Mouse (Mus musculus): ENCODE measurements around the gene Sytl3.
A peak's percentile ranks its signal among the peaks of the same experiment; 100 is the strongest.
"Not testable (repeated sequence)": the region's sequence is repeated elsewhere in the genome, so short reads cannot be mapped to it uniquely, and the experiment has no call there.

Sytl3 gene

GRCm38 (mm10) chr17:6691596-6691995 is 32.7 kb downstream of the Sytl3 start:
- peak; percentile 76 to 88 for DNase-seq (ENCODE audit: low spot score in 2 of 2)

DNA sequence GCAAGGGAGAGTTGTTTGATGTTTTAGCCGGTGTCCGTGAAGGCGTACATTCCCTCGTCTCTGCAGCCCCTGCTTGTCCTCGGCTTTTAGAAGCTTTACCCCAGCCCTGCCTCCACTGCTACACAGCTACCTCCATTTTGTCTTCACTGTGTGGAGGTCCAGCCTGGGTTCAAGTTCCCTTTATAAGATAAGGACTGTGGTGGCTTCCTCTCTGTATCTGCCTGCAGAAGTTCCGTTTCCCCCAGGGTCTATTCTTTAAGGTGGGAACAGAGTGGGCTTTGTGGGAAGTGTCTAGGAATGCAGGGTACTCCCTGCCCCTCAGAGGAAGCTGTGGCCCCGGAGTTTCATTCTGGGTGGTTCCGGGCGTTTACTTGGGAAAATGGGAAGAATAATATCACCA is 36.8 kb downstream of the Sytl3 start:
- not testable (repeated sequence) for DNase-seq (ENCODE audit: low spot score in 2 of 2)

GRCm38 (mm10) chr17:6696521-6696920 is 37.6 kb downstream of the Sytl3 start:
- not testable (repeated sequence) for DNase-seq (ENCODE audit: low spot score in 2 of 2)

DNA sequence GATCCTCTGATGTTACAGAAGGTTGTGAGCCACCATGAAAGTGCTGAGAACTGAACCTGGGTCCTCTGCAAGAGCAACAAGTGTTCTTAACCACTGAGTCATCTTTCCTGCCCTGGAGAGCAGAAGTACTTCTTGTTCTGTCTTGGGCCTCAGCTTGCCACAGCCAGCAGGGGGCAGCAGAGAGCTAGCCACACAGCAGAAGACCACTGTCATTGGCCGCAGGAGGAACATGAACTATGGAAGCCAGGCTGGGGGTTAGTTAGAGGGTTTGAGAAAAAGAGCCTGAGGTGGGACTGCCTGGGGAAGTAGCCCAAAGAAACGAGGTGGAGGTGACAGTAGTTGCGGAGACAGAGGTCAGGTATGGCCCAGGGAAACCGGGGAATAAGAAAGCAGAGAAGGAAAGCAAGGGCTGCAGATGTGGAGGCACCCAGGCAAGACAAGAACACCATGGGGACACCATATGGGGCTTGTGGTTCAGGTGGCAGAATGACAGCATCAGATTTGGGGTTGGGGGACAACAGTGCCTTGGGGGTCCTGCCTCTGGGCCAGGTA is 38.4 kb downstream of the Sytl3 start:
- peak in 1 of 2 experiments; percentile 50 for DNase-seq (ENCODE audit: low spot score in 2 of 2)

- not testable (repeated sequence) for DNase-seq (ENCODE audit: low spot score in 2 of 2)
Measured at GRCm38 (mm10) chr17:6699502-6699901, 40.6 kb downstream of the Sytl3 start.

DNA sequence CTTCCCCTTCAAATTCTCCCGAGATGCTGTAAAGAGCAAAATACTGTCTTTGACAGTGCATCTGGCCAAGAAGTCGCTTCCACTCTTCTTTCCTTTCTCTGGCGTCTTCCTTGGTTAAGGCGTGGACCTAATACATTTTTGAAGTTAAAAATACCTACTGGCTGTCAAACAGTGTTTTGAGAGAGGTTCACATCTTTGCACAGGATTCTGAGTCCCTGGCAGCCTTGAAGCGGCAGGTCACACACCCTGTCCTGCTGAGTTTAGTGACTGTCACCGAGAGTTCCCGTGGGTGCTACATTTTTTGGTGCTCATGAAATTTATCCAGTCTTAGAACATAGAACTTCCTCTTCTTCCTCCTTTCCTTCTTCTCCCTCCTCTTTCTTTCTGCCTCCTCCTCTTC is 41.2 kb downstream of the Sytl3 start:
- not testable (repeated sequence) for DNase-seq (ENCODE audit: low spot score in 2 of 2)

- not testable (repeated sequence) for DNase-seq (ENCODE audit: low spot score in 2 of 2)
Measured at GRCm38 (mm10) chr17:6702625-6703221, 43.8 kb downstream of the Sytl3 start.

GRCm38 (mm10) chr17:6703381-6704270 is 44.7 kb downstream of the Sytl3 start:
- not testable (repeated sequence) for DNase-seq (ENCODE audit: low spot score in 2 of 2)

GRCm38 (mm10) chr17:6706448-6706847 is 47.6 kb downstream of the Sytl3 start:
- DNase-seq (ENCODE audit: low spot score in 2 of 2) = not testable (repeated sequence)

- DNase-seq (ENCODE audit: low spot score in 2 of 2) = not testable (repeated sequence)
Measured at GRCm38 (mm10) chr17:6707422-6707821, 48.5 kb downstream of the Sytl3 start.

GRCm38 (mm10) chr17:6708194-6708593 is 49.3 kb downstream of the Sytl3 start:
- not testable (repeated sequence) for DNase-seq (ENCODE audit: low spot score in 2 of 2)

GRCm38 (mm10) chr17:6713483-6713882 is 54.6 kb downstream of the Sytl3 start:
- not testable (repeated sequence) for DNase-seq (ENCODE audit: low spot score in 2 of 2)

DNA sequence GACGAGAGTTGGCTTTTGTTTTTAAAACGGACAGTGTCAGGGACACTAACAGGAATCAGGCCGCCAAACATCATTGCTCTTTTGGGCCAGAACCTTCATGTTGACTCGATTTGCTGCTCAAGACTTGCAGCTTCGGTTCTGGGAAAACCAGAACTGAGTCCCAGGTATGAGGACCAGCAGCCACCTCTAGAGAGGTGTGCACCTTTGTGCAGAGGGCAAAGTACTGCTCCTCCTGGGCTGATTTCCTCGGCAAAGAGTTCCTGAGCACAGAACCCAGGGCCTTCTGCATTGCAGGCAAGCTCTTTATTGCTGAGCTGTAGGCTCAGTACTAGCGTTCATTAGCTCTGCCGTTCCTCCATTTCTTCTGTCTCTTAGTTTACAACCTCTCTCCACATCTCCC is 55.1 kb downstream of the Sytl3 start:
- DNase-seq (ENCODE audit: low spot score in 2 of 2) = not testable (repeated sequence)

DNA sequence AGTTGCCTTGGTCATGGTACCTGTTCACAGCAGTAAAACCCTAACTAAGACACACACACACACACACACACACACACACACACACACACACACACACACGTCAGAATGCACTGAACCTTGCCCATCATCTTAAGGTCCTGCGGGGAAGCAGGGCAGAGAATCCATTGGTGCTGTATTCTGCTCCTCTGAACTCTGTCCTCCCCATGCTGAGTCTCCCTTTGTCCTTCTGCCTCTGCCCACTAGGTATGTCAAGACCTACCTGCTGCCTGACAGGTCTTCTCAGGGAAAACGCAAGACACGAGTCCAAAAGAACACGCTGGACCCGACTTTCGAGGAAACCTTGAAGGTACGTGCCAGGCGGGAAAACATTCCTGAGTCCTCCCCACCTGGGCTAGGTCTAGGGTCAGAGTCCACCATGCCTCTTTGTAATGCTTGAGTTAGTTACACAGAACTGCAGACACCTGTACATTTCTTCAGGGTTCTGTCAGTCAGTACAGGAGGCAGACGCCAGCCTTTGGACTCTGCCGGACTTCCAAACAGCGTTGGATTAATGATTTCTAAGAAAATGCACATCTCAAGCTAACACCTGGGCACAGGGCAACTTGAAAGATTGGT is 69.2 kb downstream of the Sytl3 start:
- DNase-seq (ENCODE audit: low spot score in 2 of 2) = no peak

- DNase-seq (ENCODE audit: low spot score in 2 of 2) = no peak
Measured at GRCm38 (mm10) chr17:6729244-6729742, 70.4 kb downstream of the Sytl3 start.

DNA sequence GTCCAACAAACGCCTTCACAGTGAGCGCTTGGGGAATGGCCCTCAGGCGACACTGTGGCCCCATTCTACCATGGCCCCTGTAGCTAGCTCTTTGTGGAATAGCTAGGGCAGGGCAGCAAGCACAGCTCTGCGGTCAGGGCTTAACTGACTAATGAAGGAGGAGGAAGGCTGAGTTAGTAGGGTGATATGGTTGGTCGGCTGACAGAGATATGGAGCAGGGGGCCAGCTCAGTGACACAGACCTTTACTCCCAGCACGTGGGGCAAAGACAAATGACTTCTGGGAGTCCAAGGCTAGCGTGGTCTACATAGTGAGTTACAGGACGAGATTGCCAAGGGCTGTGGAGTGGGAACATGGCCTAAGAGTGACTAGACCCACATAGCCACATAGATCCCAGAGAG is 72.2 kb downstream of the Sytl3 start:
- no peak for DNase-seq (ENCODE audit: low spot score in 2 of 2)

DNA sequence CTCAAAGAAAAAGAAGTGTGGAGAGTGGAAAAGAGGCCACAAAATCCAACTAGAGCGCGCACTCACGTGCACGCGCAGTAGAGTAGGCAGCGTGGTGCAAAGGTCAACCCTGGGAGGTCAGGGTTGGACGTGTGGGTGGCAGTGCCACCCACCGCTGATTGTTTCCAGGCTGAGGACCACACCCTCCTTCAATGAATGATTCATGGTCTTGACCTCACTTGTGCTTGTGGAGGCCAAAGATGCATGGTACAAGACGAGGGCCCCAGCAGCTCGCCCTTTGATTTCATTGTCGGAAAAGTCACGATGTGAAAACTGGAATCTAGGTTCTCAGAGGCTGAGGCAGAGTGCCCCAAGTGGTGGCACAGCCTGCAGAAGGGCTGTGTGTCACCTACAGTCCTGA is 72.7 kb downstream of the Sytl3 start:
- DNase-seq (ENCODE audit: low spot score in 2 of 2) = no peak

DNA sequence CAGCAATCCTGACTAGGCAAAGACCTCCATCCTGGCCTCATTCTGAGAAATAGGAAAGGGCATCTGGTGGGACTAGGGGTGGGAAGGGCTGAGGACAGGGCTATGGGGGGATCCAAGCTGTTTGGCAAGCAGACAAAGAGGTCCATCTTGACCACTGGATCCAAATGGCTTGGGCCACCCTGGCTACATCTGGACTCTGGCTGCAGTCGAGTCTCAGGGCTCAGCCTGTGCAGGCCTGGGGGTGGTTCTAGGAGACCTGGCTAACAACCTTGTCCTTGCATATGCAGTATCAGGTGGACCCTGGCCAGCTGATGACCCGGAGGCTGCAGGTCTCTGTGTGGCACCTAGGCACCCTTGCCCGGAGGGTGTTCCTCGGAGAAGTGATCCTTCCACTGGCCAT is 73.8 kb downstream of the Sytl3 start:
- DNase-seq (ENCODE audit: low spot score in 2 of 2) = no peak

DNA sequence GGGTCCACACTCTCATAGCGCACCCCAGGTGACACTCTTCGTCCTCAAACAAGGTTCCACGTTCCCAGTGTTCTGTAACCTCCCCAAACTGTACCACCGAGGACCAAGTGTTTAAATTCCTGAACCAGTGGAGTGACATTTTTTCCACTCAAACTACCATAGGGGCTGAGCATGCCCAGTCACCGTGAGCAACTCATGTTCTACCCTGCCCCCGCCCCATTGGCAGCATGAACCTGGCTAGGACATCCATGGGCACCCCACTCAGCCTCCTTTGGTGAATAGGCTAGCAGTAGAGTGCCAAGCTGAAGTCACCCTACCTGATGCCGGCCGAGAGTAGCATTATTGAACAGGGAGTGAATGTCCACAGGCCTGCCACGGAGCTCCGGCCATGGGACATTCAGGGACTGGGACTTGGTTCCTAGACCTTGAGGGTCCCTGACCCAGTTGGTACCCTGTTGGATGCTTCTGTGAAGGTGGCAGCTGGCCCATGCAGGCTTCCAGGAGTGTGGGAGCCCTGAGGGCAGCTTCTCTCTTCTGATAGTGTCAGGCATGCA is 74.5 kb downstream of the Sytl3 start:
- DNase-seq (ENCODE audit: low spot score in 2 of 2) = no peak

DNA sequence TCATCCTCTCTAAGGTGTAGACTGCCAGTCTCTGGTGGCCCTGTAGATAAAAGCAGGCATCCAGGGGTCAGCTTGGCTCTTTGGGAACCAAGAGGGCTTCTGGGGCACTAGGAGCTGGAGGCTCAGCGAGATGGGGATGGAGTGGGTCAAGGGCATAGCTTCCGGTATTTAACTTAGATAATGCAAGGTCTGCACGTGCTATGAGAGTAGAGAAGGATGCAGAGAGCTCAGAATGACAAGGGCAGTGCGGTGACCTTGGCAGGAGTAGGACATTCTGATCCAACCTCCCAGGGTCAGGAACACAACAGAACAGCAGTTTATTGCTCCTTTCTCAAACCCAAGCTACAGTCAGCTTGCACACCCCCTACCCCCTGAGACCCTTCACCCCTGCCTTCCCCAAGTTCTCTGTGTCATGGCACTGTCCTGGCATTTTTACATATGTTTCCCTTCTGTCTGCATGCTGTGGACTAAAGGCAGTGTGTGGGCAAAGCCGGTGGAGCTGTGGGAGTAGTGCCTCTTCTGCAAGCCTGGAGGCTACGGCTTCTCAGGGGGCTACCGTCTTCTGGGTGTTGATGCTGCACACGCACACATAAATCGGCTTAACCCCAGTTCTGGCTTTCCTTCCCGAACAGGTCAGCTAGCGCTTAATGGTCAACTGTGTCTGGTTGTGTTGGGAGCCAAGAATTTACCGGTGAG is 76.0 kb downstream of the Sytl3 start:
- no peak for DNase-seq (ENCODE audit: low spot score in 2 of 2)

Data from spleen, postnatal 10 days (tissue).